14 mouse cellular contexts compared by ENCODE assay signal in the genomic region with DNA sequence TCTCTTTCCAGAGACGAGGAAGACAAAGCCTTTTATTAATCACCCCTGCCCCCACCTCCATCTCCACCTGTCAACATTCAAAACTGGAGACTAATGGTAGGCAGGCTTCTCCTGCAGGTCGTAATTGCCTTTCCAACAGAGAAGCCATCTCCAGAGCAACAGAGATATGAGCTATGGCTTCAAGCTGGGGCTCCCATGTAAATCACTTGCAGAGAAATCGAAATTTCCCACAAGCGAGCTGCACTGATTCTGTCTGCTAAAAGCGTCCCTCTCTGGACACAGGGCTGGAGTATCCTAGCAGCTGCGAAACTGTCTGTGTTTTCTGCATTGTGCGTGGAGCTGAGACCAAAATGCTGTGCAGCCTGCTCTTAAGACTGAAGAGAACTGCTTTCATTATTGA.
A peak's percentile ranks its signal among the peaks of the same experiment; 100 is the strongest.
DNase-seq lines count a peak whose midpoint lies in the region; ATAC-seq and TF ChIP-seq lines count a peak whose summit lies in the region.
"Had no signal": no experiment of that assay in that cellular context is flagged by ENCODE, and none has a peak within 500 bp of the region (broad histone marks: within the 10 kb centered on the region; RNA-seq: fewer than 3 reads in every experiment).

No protein-coding gene starts in this region.

- TF ChIP-seq CTCF in brain, embryonic 14.5 days (IDR thresholded peaks at IDR 0.05; ENCODE audit: borderline replicate concordance, extremely low read depth, insufficient read depth, insufficient read length), result no peak

- no peak for TF ChIP-seq POLR2A in brain, embryonic 14.5 days (IDR thresholded peaks at IDR 0.05; ENCODE audit: borderline replicate concordance, extremely low read depth, insufficient read depth, insufficient read length, poor library complexity, severe bottlenecking)

- no peaks in the 10 kb centered on the region for H3K36me3 ChIP-seq in heart, embryonic 12.5 days
- no peaks in the 10 kb centered on the region for H3K36me3 ChIP-seq in heart, embryonic 11.5 days (ENCODE audit: control insufficient read depth, insufficient read depth, low read length)
- H3K36me3 ChIP-seq in hindbrain, embryonic 10.5 days, result no peaks in the 10 kb centered on the region
- H3K36me3 ChIP-seq in midbrain, embryonic 16.5 days (ENCODE audit: control insufficient read depth, insufficient read depth, low read length), result no peaks in the 10 kb centered on the region
- H3K36me3 ChIP-seq: limb, embryonic 13.5 days; lung, embryonic 15.5 days; stomach, embryonic 15.5 days had no signal

- no peak overlapping the region for H3K27ac ChIP-seq in heart, embryonic 12.5 days (ENCODE audit: poor library complexity, severe bottlenecking)
- no peak overlapping the region for H3K27ac ChIP-seq in heart, embryonic 11.5 days (ENCODE audit: low read depth, low read length)
- H3K27ac ChIP-seq in hindbrain, embryonic 10.5 days, result peak overlapping the region; percentile 71
- 0 out of 2 replicates have a peak overlapping the region, but pooled peaks have one; percentile 55 for H3K27ac ChIP-seq in midbrain, embryonic 16.5 days (ENCODE audit: low read length)
- H3K27ac ChIP-seq: limb, embryonic 13.5 days; lung, embryonic 15.5 days; stomach, embryonic 15.5 days had no signal

- peaks cover 14% of the 10 kb centered on the region for H3K4me1 ChIP-seq in heart, embryonic 12.5 days (replicated peaks)
- H3K4me1 ChIP-seq in heart, embryonic 11.5 days (ENCODE audit: control insufficient read depth, insufficient read depth, low read length), result 0 out of 2 replicates have a peak, but pooled peaks cover 2% of the 10 kb centered on the region
- H3K4me1 ChIP-seq in hindbrain, embryonic 10.5 days (replicated peaks), result peaks cover 13% of the 10 kb centered on the region
- H3K4me1 ChIP-seq in midbrain, embryonic 16.5 days (ENCODE audit: control insufficient read depth, insufficient read depth, low read length), result peaks cover 16% of the 10 kb centered on the region; the same call in 1 of the 2 replicates
- H3K4me1 ChIP-seq: lung, embryonic 15.5 days; stomach, embryonic 15.5 days had no signal

- peak overlapping the region; percentile 32; the same call in 1 of the 2 replicates for H3K4me2 ChIP-seq in heart, embryonic 12.5 days
- no peak overlapping the region for H3K4me2 ChIP-seq in heart, embryonic 11.5 days
- H3K4me2 ChIP-seq in midbrain, embryonic 16.5 days (ENCODE audit: low read length), result peak overlapping the region; percentile 17; the same call in 1 of the 2 replicates
- H3K4me2 ChIP-seq: limb, embryonic 13.5 days; lung, embryonic 15.5 days; stomach, embryonic 15.5 days had no signal

- no peaks in the 10 kb centered on the region for H3K9me3 ChIP-seq in heart, embryonic 12.5 days (replicated peaks)
- no peaks in the 10 kb centered on the region for H3K9me3 ChIP-seq in heart, embryonic 11.5 days (replicated peaks; ENCODE audit: control insufficient read depth, low read length)
- H3K9me3 ChIP-seq in hindbrain, embryonic 10.5 days, result no peaks in the 10 kb centered on the region
- H3K9me3 ChIP-seq in midbrain, embryonic 16.5 days (replicated peaks; ENCODE audit: control insufficient read depth, low read length, poor library complexity, severe bottlenecking), result no peaks in the 10 kb centered on the region
- H3K9me3 ChIP-seq: limb, embryonic 13.5 days; lung, embryonic 15.5 days; stomach, embryonic 15.5 days had no signal

- WGBS in heart, embryonic 12.5 days, result 44% methylated on average over 7 of the region's 7 CpGs
- WGBS in heart, embryonic 11.5 days (ENCODE audit: insufficient replicate concordance), result 49% methylated on average over 7 of the region's 7 CpGs
- WGBS in hindbrain, embryonic 10.5 days, result 62% methylated on average over 7 of the region's 7 CpGs
- WGBS in midbrain, embryonic 16.5 days, result 37% methylated on average over 7 of the region's 7 CpGs

- no peak for ATAC-seq in heart, embryonic 12.5 days (ENCODE audit: insufficient number of reproducible peaks, low FRiP score)
- no peak for ATAC-seq in heart, embryonic 11.5 days (replicated peaks; ENCODE audit: insufficient number of reproducible peaks, low FRiP score, low TSS enrichment)
- peak; percentile 59; the same call in 1 of the 2 replicates for ATAC-seq in midbrain, embryonic 16.5 days

- H3K4me3 ChIP-seq in heart, embryonic 12.5 days, result no peak overlapping the region
- H3K4me3 ChIP-seq in heart, embryonic 11.5 days (ENCODE audit: low read depth, low read length), result no peak overlapping the region
- no peak overlapping the region for H3K4me3 ChIP-seq in hindbrain, embryonic 10.5 days
- H3K4me3 ChIP-seq in midbrain, embryonic 16.5 days (ENCODE audit: low read depth, low read length), result no peak overlapping the region
- H3K4me3 ChIP-seq: limb, embryonic 13.5 days; lung, embryonic 15.5 days; stomach, embryonic 15.5 days had no signal

- H3K9ac ChIP-seq in heart, embryonic 12.5 days, result no peak overlapping the region
- H3K9ac ChIP-seq in heart, embryonic 11.5 days (ENCODE audit: low read depth, low read length), result no peak overlapping the region
- H3K9ac ChIP-seq in midbrain, embryonic 16.5 days (ENCODE audit: low read depth, low read length), result no peak overlapping the region
- H3K9ac ChIP-seq: limb, embryonic 13.5 days; lung, embryonic 15.5 days; stomach, embryonic 15.5 days had no signal

- no peaks in the 10 kb centered on the region for H3K27me3 ChIP-seq in heart, embryonic 12.5 days (replicated peaks)
- H3K27me3 ChIP-seq in heart, embryonic 11.5 days (ENCODE audit: control insufficient read depth, insufficient read depth, low read length), result no peaks in the 10 kb centered on the region
- no peaks in the 10 kb centered on the region for H3K27me3 ChIP-seq in hindbrain, embryonic 10.5 days (ENCODE audit: insufficient read depth, poor library complexity, severe bottlenecking)
- H3K27me3 ChIP-seq in midbrain, embryonic 16.5 days (ENCODE audit: control insufficient read depth, insufficient read depth, low read depth, low read length), result no peaks in the 10 kb centered on the region
- H3K27me3 ChIP-seq: limb, embryonic 13.5 days; lung, embryonic 15.5 days; stomach, embryonic 15.5 days had no signal

- DNase-seq in brain, embryonic 14.5 days (ENCODE audit: low read depth), result peak; percentile 73
- DNase-seq in hindbrain, embryonic 10.5 days (ENCODE audit: low spot score), result no peak
- no peak for DNase-seq in testis, postnatal 14 days (ENCODE audit: low spot score)
- no peak for DNase-seq in lung, adult 18-20 months
- no peak for DNase-seq in gastrocnemius, adult 18-20 months (ENCODE audit: low spot score)
- DNase-seq: cerebellum, postnatal 36 days; heart, adult 18-20 months; right cerebral cortex, postnatal 14 days had no signal

Comparison
In these comparisons a context has a peak if more than half of its experiments do, and no peak if none do; other contexts are left out.
1. H3K27ac ChIP-seq: peak in hindbrain, embryonic 10.5 days (single experiment) and midbrain, embryonic 16.5 days (single experiment); none in heart, embryonic 12.5 days (single experiment) and heart, embryonic 11.5 days (single experiment).